Mouse (Mus musculus) liver, embryonic 11.5 days (tissue): ENCODE results near the gene Col16a1. TPM values are rescaled to one million over a fixed set of nuclear protein-coding genes. Genes with fewer than 3 reads are reported as not detected.

Experiments used
- ATAC-seq: fragments of 200-750 bp; cut with Nextera tagmentation; replicated peaks from 2 replicates; pipeline ENCODE4 v1.8.0; 2017; ENCODE audit warnings: moderate number of reproducible peaks, mild to moderate bottlenecking, moderate TSS enrichment, moderate library complexity; ENCODE audit not compliant: low FRiP score
- DNase-seq: peaks from one replicate; pipeline ENCODE4 v3.0.0-alpha.2; 2017; ENCODE audit warnings: low spot score
- H3K27ac ChIP-seq: fragments of 300-500 bp; sonication (generic); 2 replicates; pipeline ENCODE4 v1.5.1; 2014; ENCODE audit warnings: mild to moderate bottlenecking, low read depth, low read length, control low read depth
- H3K27me3 ChIP-seq: fragments of 300-500 bp; sonication (generic); replicated peaks from 2 replicates; pipeline ENCODE4 v1.6.1; 2014; ENCODE audit warnings: low read length, mixed read lengths; ENCODE audit not compliant: control insufficient read depth, insufficient read depth
- H3K36me3 ChIP-seq: fragments of 300-500 bp; sonication (generic); 2 replicates; pipeline ENCODE4 v1.6.1; 2014; ENCODE audit warnings: mild to moderate bottlenecking, low read length, moderate library complexity, mixed read lengths; ENCODE audit not compliant: control insufficient read depth, insufficient read depth
- H3K4me1 ChIP-seq: fragments of 300-500 bp; sonication (generic); replicated peaks from 2 replicates; pipeline ENCODE4 v1.6.1; 2014; ENCODE audit warnings: low read length, mixed read lengths; ENCODE audit not compliant: control insufficient read depth, insufficient read depth
- H3K4me2 ChIP-seq: fragments of 300-500 bp; sonication (generic); 2 replicates; pipeline ENCODE4 v1.6.1; 2014; ENCODE audit warnings: mild to moderate bottlenecking, control low read depth, moderate library complexity
- H3K4me3 ChIP-seq: fragments of 300-500 bp; sonication (generic); 2 replicates; pipeline ENCODE4 v1.5.1; 2014; ENCODE audit warnings: low read depth, low read length, control low read depth
- H3K9ac ChIP-seq: fragments of 300-500 bp; sonication (generic); 2 replicates; pipeline ENCODE4 v1.6.1; 2014; ENCODE audit warnings: low read depth, low read length, control low read depth
- H3K9me3 ChIP-seq: fragments of 300-500 bp; sonication (generic); 2 replicates; pipeline ENCODE4 v1.6.1; 2016; ENCODE audit warnings: low read length, inconsistent platforms, mixed read lengths; ENCODE audit not compliant: control insufficient read depth
- WGBS: fragments of 180-500 bp; shearing (Covaris S2); extraction: QIAGEN DNeasy Blood & Tissue Kit; methylation state at CpG from one replicate; pipeline ENCODE4 v1.1.7; 2014; 5-methylcytosine and 5-hydroxymethylcytosine counted together
- polyA plus RNA-seq: library from polyadenylated mRNA; unstranded; fragments of >200 nt; fragmentation: Nextera tagmentation; extraction: Ambion mirVana; gene quantifications from 2 replicates; pipeline ENCODE4 v1.2.1, GENCODE M21; 2014

Col16a1 gene
- polyA plus RNA-seq, 1 experiment from 2014 or later, result 6.0 TPM

DNA sequence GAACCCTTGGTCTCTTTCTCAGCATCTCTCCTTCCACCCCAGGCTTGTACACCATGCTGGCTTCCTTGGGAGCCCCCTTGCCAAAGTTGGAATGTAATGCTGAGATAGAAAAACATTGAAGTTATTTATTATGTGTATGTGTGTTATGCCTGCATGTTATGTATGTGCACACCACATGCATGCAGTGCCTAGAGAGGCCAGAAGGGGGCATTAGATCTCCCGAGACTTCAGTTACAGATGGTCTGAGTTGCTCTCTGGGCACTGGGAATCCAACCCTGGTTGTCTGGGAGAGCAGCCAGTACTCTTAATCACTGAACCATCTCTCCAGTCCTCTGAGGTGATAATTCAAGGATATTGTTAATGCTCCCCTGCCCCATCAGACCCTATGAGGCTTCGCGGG is 4.6 kb downstream of the Col16a1 start:
- 86% methylated on average over 3 of the region's 3 CpGs for WGBS
- no peak for DNase-seq
- H3K4me3 ChIP-seq, result no peak overlapping the region

DNA sequence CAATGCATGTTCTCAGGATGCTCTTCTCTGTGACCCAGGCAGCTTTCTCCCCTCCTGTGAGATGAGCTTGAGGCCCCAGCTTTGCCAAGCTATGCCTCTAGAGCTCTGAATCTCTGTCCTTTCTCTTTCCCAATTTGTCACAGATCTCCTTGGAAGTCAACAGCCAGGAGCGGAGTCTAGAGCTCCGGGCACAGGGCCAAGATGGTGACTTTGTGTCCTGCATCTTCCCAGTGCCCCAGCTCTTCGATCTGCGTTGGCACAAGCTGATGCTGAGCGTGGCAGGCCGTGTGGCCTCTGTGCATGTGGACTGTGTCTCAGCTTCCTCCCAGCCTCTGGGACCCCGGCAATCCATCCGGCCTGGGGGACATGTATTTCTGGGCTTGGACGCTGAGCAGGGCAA is 5.5 kb downstream of the Col16a1 start:
- Histone ChIP-seq H3K4me2 (no peak overlapping the region), H3K4me3 (no peak overlapping the region), H3K27me3 (peaks cover 10% of the 10 kb centered on the region), H3K4me1 (peaks cover 3% of the 10 kb centered on the region; the same call in 1 of the 2 replicates), H3K9me3 (no peaks in the 10 kb centered on the region), H3K27ac (no peak overlapping the region), H3K9ac (no peak overlapping the region), H3K36me3 (no peaks in the 10 kb centered on the region)
- DNase-seq (no peak), ATAC-seq (no peak)
- 87% methylated on average over 9 of the region's 9 CpGs for WGBS

More for the DNA sequence above, 4.6 kb downstream of the Col16a1 start:
- Histone ChIP-seq H3K4me1 (peaks cover 3% of the 10 kb centered on the region; the same call in 1 of the 2 replicates), H3K4me2 (no peak overlapping the region), H3K9ac (no peak overlapping the region), H3K27ac (no peak overlapping the region), H3K36me3 (no peaks in the 10 kb centered on the region), H3K9me3 (no peaks in the 10 kb centered on the region), H3K27me3 (peaks cover 18% of the 10 kb centered on the region)
- ATAC-seq, result no peak

- Histone ChIP-seq H3K4me1 (peaks cover 3% of the 10 kb centered on the region; the same call in 1 of the 2 replicates), H3K27me3 (no peaks in the 10 kb centered on the region), H3K9ac (no peak overlapping the region), H3K27ac (no peak overlapping the region), H3K4me3 (no peak overlapping the region), H3K9me3 (no peaks in the 10 kb centered on the region), H3K36me3 (no peaks in the 10 kb centered on the region), H3K4me2 (no peak overlapping the region)
- WGBS, result 23% methylated on average over 1 of the region's 1 CpGs
- no peak for ATAC-seq
- no peak for DNase-seq
These were observed 7.1 kb downstream of the Col16a1 start for GRCm38 (mm10) chr4:130054727-130055126.

GRCm38 (mm10) chr4:130055160-130056010 is 7.7 kb downstream of the Col16a1 start:
- Histone ChIP-seq H3K36me3 (no peaks in the 10 kb centered on the region), H3K4me1 (peaks cover 1% of the 10 kb centered on the region; the same call in 1 of the 2 replicates), H3K9ac (no peak overlapping the region), H3K4me3 (no peak overlapping the region), H3K27me3 (no peaks in the 10 kb centered on the region), H3K27ac (no peak overlapping the region), H3K4me2 (no peak overlapping the region), H3K9me3 (no peaks in the 10 kb centered on the region)
- no peak for DNase-seq
- ATAC-seq, result no peak
- 81% methylated on average over 14 of the region's 14 CpGs for whole genome bisulfite sequencing

GRCm38 (mm10) chr4:130056011-130056322 is 8.3 kb downstream of the Col16a1 start:
- Histone ChIP-seq H3K27me3 (no peaks in the 10 kb centered on the region), H3K27ac (no peak overlapping the region), H3K9ac (no peak overlapping the region), H3K9me3 (no peaks in the 10 kb centered on the region), H3K4me2 (no peak overlapping the region), H3K4me3 (no peak overlapping the region), H3K4me1 (no peaks in the 10 kb centered on the region), H3K36me3 (no peaks in the 10 kb centered on the region)
- ATAC-seq (no peak), DNase-seq (no peak)
- WGBS, result 54% methylated on average over 3 of the region's 3 CpGs

DNA sequence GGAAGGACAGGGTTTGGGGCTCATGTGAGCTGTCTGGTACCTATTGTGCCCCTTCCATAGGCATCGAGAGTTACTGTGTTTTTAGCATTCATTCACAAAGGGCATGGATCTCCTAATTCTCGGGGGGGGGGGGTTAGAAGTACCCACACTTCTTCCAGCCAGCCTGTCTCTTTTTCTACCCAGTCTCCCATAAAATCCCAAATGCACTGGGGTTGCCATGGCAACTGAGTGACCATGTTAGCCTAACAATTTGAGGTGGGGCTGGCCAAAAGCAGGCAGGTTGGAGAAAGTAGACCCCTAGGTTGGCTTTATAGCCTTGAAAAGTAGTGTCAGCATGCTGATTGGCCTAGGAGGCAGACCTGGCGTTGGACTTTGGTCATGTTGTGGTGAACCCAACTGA is 8.8 kb downstream of the Col16a1 start:
- no peak overlapping the region for H3K4me3 ChIP-seq
- no peaks in the 10 kb centered on the region for H3K4me1 ChIP-seq
- no peak overlapping the region for H3K4me2 ChIP-seq
- no peak overlapping the region for H3K27ac ChIP-seq
- H3K9ac ChIP-seq, result no peak overlapping the region
- no peaks in the 10 kb centered on the region for H3K36me3 ChIP-seq
- H3K27me3 ChIP-seq, result no peaks in the 10 kb centered on the region
- H3K9me3 ChIP-seq, result no peaks in the 10 kb centered on the region
- DNase-seq (no peak), ATAC-seq (no peak)
- WGBS, result 66% methylated on average over 3 of the region's 3 CpGs

DNA sequence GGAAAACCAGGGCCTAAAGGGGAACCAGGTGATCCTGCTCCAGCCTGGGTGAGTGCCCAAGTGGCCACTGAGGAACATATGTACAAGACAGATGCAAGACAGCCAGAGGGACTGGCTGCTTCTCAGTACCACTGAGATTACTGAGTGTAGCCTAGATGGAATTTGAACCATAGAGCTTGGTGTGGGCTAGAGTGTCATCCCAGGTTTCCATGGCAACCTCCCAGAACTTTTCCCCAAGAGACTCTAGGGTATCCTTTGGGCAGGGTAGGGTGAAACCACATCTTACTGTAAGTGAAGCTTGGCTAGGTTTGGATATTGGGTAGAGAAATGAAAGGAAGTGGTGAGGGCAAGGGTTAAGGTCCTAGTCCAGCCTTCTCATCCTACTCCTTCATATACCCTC is 13.3 kb downstream of the Col16a1 start:
- Histone ChIP-seq H3K9me3 (no peaks in the 10 kb centered on the region), H3K27me3 (no peaks in the 10 kb centered on the region), H3K4me1 (no peaks in the 10 kb centered on the region), H3K9ac (no peak overlapping the region), H3K27ac (no peak overlapping the region), H3K4me2 (no peak overlapping the region), H3K36me3 (no peaks in the 10 kb centered on the region), H3K4me3 (no peak overlapping the region)
- ATAC-seq (no peak), DNase-seq (no peak)

DNA sequence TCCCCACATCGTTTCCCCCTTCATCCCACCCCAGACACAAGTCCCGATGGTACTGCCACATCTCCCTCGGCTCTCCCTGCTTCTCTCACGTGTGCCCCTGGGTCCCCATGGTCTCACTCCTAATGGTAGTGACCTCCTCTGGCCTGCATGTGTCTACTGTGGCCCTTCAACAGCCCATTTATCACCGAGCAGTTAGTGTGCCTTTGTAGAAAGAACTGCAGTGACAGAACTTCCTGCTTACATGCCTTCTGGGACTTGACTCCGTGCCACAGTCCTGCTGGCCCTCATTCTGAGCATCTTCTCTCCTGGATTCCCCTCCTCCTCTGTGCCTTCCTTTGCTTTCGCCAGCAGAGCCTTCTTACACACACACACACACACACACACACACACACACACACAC is 15.6 kb downstream of the Col16a1 start:
- Histone ChIP-seq H3K36me3 (no peaks in the 10 kb centered on the region), H3K4me2 (no peak overlapping the region), H3K27ac (no peak overlapping the region), H3K9me3 (no peaks in the 10 kb centered on the region), H3K4me3 (no peak overlapping the region), H3K4me1 (no peaks in the 10 kb centered on the region), H3K9ac (no peak overlapping the region), H3K27me3 (no peaks in the 10 kb centered on the region)
- DNase-seq (no peak), ATAC-seq (no peak)
- 58% methylated on average over 7 of the region's 7 CpGs for WGBS

- Histone ChIP-seq H3K9me3 (no peaks in the 10 kb centered on the region), H3K4me2 (no peak overlapping the region), H3K27me3 (no peaks in the 10 kb centered on the region), H3K4me3 (no peak overlapping the region), H3K27ac (no peak overlapping the region), H3K36me3 (no peaks in the 10 kb centered on the region), H3K4me1 (no peaks in the 10 kb centered on the region), H3K9ac (no peak overlapping the region)
- ATAC-seq, result no peak
- no peak for DNase-seq
- 11% methylated on average over 8 of the region's 8 CpGs for WGBS
These were observed 19.2 kb downstream of the Col16a1 start for GRCm38 (mm10) chr4:130066816-130067215.
